Mouse (Mus musculus) liver, embryonic 15.5 days (tissue): ENCODE measurements at regions not wholly inside any gene's neighbourhood (a gene's known extent, or its start where the extent isn't known, plus 50 kb on each side); places are given as distances from the start of the nearest gene placed in this dataset.

Experiments
- ATAC-seq: fragments of 200-750 bp; cut with Nextera tagmentation; 2 replicates; pipeline ENCODE4 v1.8.0; 2017; ENCODE audit warnings: moderate number of reproducible peaks, mild to moderate bottlenecking, moderate library complexity; ENCODE audit not compliant: insufficient read depth
- H3K27ac ChIP-seq: fragments of 300-500 bp; sonication (generic); replicated peaks from 2 replicates; pipeline ENCODE4 v1.5.1; 2015; ENCODE audit warnings: mild to moderate bottlenecking, inconsistent platforms
- H3K27me3 ChIP-seq: fragments of 300-500 bp; sonication (generic); 2 replicates; pipeline ENCODE4 v1.6.1; 2015; ENCODE audit warnings: mild to moderate bottlenecking, inconsistent platforms
- H3K36me3 ChIP-seq: fragments of 300-500 bp; sonication (generic); replicated peaks from 2 replicates; pipeline ENCODE4 v1.6.1; 2015; ENCODE audit warnings: moderate library complexity, mild to moderate bottlenecking, inconsistent platforms
- H3K4me1 ChIP-seq: fragments of 300-500 bp; sonication (generic); replicated peaks from 2 replicates; pipeline ENCODE4 v1.6.1; 2015; ENCODE audit warnings: inconsistent platforms
- H3K4me2 ChIP-seq: fragments of 300-500 bp; sonication (generic); 2 replicates; pipeline ENCODE4 v1.6.1; 2015; ENCODE audit warnings: moderate library complexity, mild to moderate bottlenecking, inconsistent platforms
- H3K4me3 ChIP-seq: fragments of 300-500 bp; sonication (generic); replicated peaks from 2 replicates; pipeline ENCODE4 v1.5.1; 2015; ENCODE audit warnings: mild to moderate bottlenecking, inconsistent platforms
- H3K9ac ChIP-seq: fragments of 300-500 bp; sonication (generic); 2 replicates; pipeline ENCODE4 v1.6.1; 2015; ENCODE audit warnings: moderate library complexity, mild to moderate bottlenecking, inconsistent platforms
- H3K9me3 ChIP-seq: fragments of 300-500 bp; sonication (generic); replicated peaks from 2 replicates; pipeline ENCODE4 v1.6.1; 2016; ENCODE audit warnings: inconsistent platforms
- WGBS: fragments of 180-500 bp; shearing (Covaris S2); methylation state at CpG from one replicate; pipeline ENCODE4 v1.1.7; 2015; ENCODE audit warnings: mixed read lengths; ENCODE audit not compliant: insufficient replicate concordance; 5-methylcytosine and 5-hydroxymethylcytosine counted together

DNA sequence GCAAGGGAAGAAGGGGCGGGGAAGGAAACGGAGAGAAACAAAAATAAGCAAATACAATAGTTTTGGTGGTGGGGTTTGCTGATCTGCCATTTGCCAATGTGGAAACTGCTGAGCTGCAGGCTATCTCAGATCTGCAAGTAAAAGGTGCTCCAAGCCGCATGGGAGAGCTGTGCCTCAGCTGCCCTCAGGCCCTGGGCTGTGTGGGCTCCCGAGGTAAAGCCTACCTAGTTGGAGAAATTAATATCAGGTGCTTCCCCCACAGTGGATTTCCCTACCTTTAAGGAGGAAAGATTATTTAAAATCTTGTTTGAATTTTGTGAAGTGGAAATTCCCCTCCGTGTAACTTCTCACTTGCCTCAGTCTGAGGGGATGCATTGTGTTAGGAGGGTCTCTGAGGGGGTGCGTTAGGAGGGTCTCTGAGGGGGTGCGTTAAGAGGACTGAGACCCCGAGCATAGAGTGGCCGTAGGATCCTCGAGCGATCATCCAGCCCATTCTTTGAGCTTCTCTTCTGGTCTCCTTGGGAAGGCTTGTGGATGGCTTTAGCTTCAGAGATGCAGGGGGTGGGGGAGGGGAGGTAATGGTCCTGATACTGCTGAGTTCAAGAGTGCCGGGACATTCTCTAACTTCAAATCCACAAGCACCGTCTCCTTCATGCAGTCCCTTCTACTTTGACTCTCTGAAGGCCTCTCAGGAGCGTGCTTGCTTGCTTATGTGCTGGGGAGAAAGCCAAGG, 89.9 kb upstream of the Ccnd2 start:
- no peak overlapping the region for H3K4me3 ChIP-seq
- H3K27ac ChIP-seq, result no peak overlapping the region
- H3K9me3 ChIP-seq, result no peaks in the 10 kb centered on the region
- H3K36me3 ChIP-seq, result no peaks in the 10 kb centered on the region
- no peak overlapping the region for H3K4me2 ChIP-seq
- 0 out of 2 replicates have a peak, but pooled peaks cover 4% of the 10 kb centered on the region for H3K27me3 ChIP-seq
- no peak overlapping the region for H3K9ac ChIP-seq
- 66% methylated on average over 14 of the region's 14 CpGs for WGBS
- peaks cover 13% of the 10 kb centered on the region for H3K4me1 ChIP-seq
- ATAC-seq, result no peak

DNA sequence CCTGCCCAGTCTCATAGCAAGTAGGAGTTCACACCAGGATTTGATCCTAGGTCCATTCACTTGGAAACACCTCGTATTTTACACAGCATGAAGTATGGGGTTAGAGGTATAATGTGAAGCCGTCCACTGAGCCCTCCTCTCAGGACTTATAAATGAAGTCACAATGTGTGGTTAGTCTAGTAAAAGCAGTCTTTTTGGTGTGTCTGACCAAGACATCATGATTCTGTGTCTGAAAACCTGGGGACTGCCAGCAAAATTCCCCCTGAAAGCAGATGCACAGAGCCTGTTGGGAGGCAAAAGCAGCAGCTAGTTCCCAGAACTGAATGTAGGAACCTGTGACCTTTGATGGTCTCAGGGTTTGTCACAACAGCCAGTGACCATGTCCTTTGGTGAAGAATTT, 91.0 kb upstream of the Ccnd2 start:
- no peak overlapping the region for H3K4me2 ChIP-seq
- no peak for ATAC-seq
- 52% methylated on average over 2 of the region's 2 CpGs for WGBS
- H3K4me1 ChIP-seq, result peaks cover 16% of the 10 kb centered on the region
- H3K4me3 ChIP-seq, result no peak overlapping the region
- no peaks in the 10 kb centered on the region for H3K36me3 ChIP-seq
- 0 out of 2 replicates have a peak, but pooled peaks cover 4% of the 10 kb centered on the region for H3K27me3 ChIP-seq
- no peak overlapping the region for H3K27ac ChIP-seq
- H3K9me3 ChIP-seq, result no peaks in the 10 kb centered on the region
- H3K9ac ChIP-seq, result no peak overlapping the region

DNA sequence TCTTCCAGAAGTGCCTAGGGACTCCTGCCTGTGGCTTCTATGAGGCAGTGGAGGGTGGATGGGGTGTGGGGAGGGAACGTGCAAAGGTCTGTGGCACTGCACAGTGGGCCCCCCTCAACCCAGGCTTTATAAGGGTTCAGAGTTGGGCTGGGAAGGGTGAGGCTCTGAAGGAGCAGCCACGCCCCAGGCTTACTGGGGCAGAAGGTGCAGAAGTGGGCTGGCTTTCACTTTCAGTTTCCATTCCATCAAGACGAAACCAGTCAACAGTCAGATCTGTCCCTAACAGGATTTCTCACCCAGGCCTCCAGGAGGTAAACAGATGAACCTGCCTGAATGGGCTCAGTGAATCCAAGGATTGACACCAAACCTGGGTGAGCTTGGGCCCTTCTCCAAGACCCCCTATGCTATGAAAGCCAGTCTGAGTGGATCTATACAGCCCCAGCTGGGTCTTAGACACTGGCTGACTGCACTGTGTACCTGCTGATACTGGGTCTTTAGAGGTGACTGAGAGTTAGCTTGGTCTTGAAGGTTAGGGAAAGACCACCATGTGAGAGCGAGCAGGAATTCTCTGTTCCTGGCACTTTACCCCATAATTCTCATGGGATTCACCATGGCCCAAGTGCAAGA, 93.9 kb upstream of the Ccnd2 start:
- H3K9me3 ChIP-seq, result no peaks in the 10 kb centered on the region
- ATAC-seq, result peak; percentile 79
- H3K9ac ChIP-seq, result peak overlapping the region; percentile 37
- 35% methylated on average over 4 of the region's 4 CpGs for WGBS
- H3K4me3 ChIP-seq, result peak overlapping the region; percentile 49
- no peaks in the 10 kb centered on the region for H3K36me3 ChIP-seq
- H3K4me1 ChIP-seq, result peaks cover 16% of the 10 kb centered on the region
- H3K27ac ChIP-seq, result no peak overlapping the region
- peaks cover 8% of the 10 kb centered on the region; the same call in 1 of the 2 replicates for H3K27me3 ChIP-seq
- peak overlapping the region; percentile 64 for H3K4me2 ChIP-seq

DNA sequence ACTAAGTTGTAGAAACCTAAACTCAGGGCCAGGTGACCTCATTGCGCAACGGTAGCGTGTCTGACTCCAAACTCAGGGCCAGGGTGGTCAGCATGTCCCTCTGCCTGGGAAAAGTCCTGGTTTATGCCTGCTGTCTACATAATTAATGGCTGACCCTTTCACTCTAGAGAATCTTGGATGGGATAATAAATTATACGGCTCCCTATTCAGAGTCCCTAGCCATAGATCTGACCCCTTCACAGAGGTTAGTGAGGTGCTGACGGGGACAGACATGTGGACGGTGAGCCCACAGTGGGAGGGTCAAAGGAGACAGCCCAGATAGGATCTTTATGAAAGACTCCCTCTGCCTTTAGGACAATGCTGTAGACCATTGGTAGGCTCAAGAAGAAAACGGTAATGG, 94.7 kb upstream of the Ccnd2 start:
- H3K36me3 ChIP-seq, result no peaks in the 10 kb centered on the region
- H3K4me3 ChIP-seq, result no peak overlapping the region
- 83% methylated on average over 7 of the region's 7 CpGs for WGBS
- H3K27ac ChIP-seq, result no peak overlapping the region
- H3K9ac ChIP-seq, result no peak overlapping the region
- H3K27me3 ChIP-seq, result peaks cover 16% of the 10 kb centered on the region; the same call in 1 of the 2 replicates
- no peak for ATAC-seq
- H3K4me1 ChIP-seq, result peaks cover 21% of the 10 kb centered on the region
- H3K9me3 ChIP-seq, result no peaks in the 10 kb centered on the region
- H3K4me2 ChIP-seq, result no peak overlapping the region

DNA sequence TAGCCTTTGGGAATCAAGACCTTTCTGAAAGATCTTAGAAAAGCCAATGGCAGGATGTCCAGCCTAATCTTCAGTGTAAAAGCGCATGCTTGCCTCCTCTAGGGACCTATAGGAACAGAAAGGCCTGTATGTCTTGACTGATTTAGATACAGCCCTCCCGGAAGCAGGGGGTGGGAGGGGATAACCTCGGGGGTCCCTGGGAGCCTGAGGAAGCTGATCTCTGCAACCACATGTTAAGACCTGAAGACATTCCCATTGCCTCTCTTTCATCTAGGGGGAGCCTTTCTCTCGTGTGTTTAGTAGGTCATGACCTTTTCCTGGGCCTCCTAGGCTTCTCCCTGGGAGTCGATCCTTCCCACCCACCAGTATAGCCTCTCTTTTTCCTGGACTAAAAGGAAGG, 95.3 kb upstream of the Ccnd2 start:
- no peak for ATAC-seq
- H3K4me2 ChIP-seq, result no peak overlapping the region
- no peaks in the 10 kb centered on the region for H3K36me3 ChIP-seq
- no peak overlapping the region for H3K4me3 ChIP-seq
- H3K9me3 ChIP-seq, result no peaks in the 10 kb centered on the region
- H3K4me1 ChIP-seq, result peaks cover 23% of the 10 kb centered on the region
- WGBS, result 69% methylated on average over 5 of the region's 5 CpGs
- no peak overlapping the region for H3K9ac ChIP-seq
- H3K27ac ChIP-seq, result no peak overlapping the region
- peaks cover 16% of the 10 kb centered on the region; the same call in 1 of the 2 replicates for H3K27me3 ChIP-seq

DNA sequence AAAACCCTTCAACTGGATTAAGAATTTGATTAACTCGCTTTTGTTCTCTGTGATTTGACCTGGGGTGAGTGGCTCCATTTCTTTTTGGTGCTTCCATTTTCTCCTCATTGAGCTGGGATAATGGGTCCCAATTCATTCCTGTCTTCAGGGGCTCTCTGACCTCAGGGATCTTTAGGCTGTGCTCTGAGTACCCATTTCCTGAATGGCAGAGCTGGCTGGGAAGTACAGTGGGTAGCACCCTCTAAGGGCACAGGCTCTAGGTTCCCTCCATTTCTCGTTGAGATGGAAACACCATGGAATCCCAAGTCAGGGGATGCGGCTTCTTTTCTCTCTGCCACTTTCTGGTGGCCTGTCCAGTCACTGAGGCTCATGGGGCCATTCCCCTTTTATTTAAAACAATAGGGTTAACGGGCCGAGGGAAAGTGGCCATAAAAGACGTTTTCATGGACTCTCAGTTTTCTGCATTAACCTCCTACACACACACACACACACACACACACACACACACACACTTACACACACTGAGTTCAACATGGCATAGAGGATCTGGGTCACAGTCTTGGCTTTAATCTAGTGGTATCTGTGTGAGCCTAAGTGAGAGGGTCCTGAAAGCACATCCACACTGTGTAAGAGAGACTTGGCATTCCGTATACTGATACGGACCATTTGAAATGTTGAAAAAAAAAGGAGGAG, 98.3 kb upstream of the Ccnd2 start:
- 61% methylated on average over 8 of the region's 8 CpGs for WGBS
- no peak overlapping the region for H3K4me3 ChIP-seq
- H3K4me1 ChIP-seq, result peaks cover 23% of the 10 kb centered on the region
- H3K9me3 ChIP-seq, result no peaks in the 10 kb centered on the region
- no peak overlapping the region for H3K4me2 ChIP-seq
- ATAC-seq, result no peak
- H3K36me3 ChIP-seq, result no peaks in the 10 kb centered on the region
- H3K9ac ChIP-seq, result no peak overlapping the region
- no peak overlapping the region for H3K27ac ChIP-seq
- peaks cover 11% of the 10 kb centered on the region; the same call in 1 of the 2 replicates for H3K27me3 ChIP-seq

DNA sequence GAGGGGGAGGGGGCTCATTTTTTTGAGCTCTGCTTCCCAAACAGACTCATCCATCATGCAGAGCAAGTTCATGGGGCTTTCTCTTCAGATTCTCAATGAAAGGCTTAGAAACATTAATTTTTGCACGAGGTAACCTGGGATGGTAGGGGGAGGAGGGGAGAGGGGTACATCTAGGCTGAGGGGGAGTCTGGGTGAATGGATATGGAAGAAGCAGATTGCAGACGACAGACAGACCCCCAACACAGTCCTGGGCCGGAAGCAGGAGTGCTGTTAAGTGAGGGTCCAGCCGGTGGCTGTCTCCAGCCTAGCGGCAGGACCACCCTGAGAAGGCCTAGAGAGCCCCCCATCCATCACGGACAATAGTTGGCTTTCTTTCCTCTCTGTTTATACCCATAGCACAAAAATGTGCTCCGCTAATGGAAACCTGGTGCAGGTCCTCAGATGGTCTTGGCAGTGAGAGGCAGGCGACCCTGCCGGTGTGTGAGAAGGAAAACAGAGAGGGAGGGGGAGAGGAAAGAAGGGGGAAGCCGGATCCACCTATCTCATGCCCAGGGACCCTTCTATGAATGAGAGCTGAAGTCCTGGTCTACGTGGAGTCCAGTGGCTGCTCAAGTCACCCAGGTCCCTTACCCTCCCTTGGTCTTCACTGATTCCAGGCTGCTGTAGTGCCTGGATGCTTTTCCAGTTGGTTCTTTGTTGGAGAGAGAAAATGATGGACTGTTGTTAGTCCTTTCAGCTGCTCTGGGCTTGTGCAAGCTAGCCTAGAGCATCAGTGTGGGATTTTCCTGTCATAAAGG, 99.1 kb upstream of the Ccnd2 start:
- H3K4me2 ChIP-seq, result no peak overlapping the region
- ATAC-seq, result no peak

DNA sequence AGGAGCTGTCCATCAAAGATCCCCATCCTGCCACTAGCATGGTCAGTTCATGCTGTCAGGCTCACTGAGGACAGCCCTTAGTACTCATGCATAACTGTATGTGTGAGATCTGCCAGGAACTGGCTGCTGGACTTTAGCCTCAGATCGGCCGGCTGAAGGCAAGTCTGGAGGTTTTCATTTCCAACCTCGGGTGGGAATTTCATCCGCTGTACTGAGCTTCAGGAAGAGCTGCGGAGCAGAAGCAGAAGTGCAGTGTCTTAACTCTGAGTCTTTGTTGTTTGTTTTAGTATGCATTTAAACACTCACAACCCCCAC, 99.6 kb upstream of the Ccnd2 start:
- H3K9me3 ChIP-seq, result no peaks in the 10 kb centered on the region
- ATAC-seq, result no peak
- H3K27me3 ChIP-seq, result peaks cover 11% of the 10 kb centered on the region; the same call in 1 of the 2 replicates
- H3K4me3 ChIP-seq, result no peak overlapping the region
- H3K36me3 ChIP-seq, result no peaks in the 10 kb centered on the region
- peaks cover 13% of the 10 kb centered on the region for H3K4me1 ChIP-seq
- 14% methylated on average over 5 of the region's 5 CpGs for WGBS
- no peak overlapping the region for H3K4me2 ChIP-seq
- no peak overlapping the region for H3K27ac ChIP-seq
- H3K9ac ChIP-seq, result no peak overlapping the region

More for the DNA sequence above, 99.1 kb upstream of the Ccnd2 start:
- H3K4me1 ChIP-seq, result peaks cover 18% of the 10 kb centered on the region
- no peak overlapping the region for H3K4me3 ChIP-seq
- H3K27ac ChIP-seq, result no peak overlapping the region
- H3K9me3 ChIP-seq, result no peaks in the 10 kb centered on the region
- H3K36me3 ChIP-seq, result no peaks in the 10 kb centered on the region
- no peak overlapping the region for H3K9ac ChIP-seq
- peaks cover 11% of the 10 kb centered on the region; the same call in 1 of the 2 replicates for H3K27me3 ChIP-seq
- 37% methylated on average over 11 of the region's 11 CpGs for WGBS

DNA sequence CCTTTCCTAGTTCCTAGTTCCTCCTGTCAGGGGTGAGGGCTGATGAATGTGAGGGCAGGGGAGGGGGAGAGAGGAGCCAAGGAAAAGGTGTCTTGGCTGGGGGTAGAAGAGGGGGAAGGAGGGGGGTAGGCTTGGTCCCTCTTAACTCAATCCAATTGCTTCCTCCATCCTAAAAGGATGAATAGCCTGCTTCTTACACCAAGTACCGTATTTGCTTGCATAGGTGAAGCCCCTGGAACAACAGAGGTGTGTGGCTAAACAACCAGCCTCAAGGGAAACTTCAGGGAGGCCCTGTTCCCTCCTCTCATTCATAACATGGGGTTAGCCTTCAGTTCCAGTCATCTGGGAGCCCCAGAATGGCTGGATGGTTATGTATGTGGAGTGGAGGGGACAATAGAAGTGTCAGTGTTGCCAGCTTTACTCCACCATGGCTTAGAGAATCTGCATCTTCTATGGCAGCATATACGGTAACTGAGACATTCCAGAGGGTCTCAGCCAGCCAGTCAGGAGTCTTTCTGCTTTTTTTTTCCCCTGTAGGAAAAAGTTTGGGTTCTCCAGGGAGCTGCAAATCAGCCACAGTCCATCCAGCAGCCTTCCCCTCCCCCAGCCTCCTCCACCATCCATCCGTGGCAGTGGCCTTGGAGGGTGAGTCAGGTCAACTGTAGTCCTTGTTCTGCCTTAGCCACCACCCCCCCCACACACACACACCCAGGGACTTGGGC, 100.2 kb upstream of the Ccnd2 start:
- Histone ChIP-seq H3K9me3 (no peaks in the 10 kb centered on the region), H3K4me2 (no peak overlapping the region), H3K4me3 (no peak overlapping the region), H3K27ac (no peak overlapping the region), H3K9ac (no peak overlapping the region), H3K27me3 (peaks cover 11% of the 10 kb centered on the region; the same call in 1 of the 2 replicates), H3K4me1 (peaks cover 8% of the 10 kb centered on the region; the same call in 1 of the 2 replicates), H3K36me3 (no peaks in the 10 kb centered on the region)
- no peak for ATAC-seq
- WGBS, result 27% methylated on average over 3 of the region's 3 CpGs

DNA sequence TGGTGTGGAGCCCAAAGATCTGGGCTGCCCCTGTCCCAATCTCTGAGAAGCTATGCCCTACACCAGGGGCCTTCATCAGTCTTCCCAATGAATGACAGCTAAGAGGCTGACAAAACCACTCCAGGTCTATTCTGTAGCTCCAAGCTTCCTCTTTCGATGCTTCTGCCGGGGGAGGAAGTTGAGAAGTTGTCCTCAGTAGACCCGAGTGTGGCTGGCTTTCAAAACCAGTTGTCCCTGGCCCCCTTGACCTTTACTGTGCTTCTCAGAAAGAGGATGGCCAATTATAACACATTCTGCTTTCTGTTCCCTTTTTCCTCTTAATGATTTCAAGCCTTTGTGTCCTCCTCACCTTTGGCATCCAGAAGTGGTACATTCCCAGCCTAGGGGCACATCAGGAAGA, 101.9 kb upstream of the Ccnd2 start:
- Histone ChIP-seq H3K4me2 (no peak overlapping the region), H3K27me3 (peaks cover 11% of the 10 kb centered on the region; the same call in 1 of the 2 replicates), H3K9ac (no peak overlapping the region), H3K36me3 (no peaks in the 10 kb centered on the region), H3K4me3 (no peak overlapping the region), H3K27ac (no peak overlapping the region), H3K4me1 (peaks cover 8% of the 10 kb centered on the region; the same call in 1 of the 2 replicates), H3K9me3 (no peaks in the 10 kb centered on the region)
- 17% methylated on average over 3 of the region's 3 CpGs for WGBS
- ATAC-seq, result no peak
